Mouse (Mus musculus) fibroblast of lung, adult 2 months (primary cell): ENCODE data around the gene Olfr1333.
"Not testable (repeated sequence)": the region's sequence is repeated elsewhere in the genome, so short reads cannot be mapped to it uniquely, and the experiment has no call there.

Experiments used
- DNase-seq: peaks from one replicate; pipeline ENCODE4 v3.0.0-alpha.2; 2011; ENCODE audit warnings: low read depth

Olfr1333 gene

GRCm38 (mm10) chr4:118836179-118836578, at the start of gene Olfr1333:
Olfr1333 (minus strand) TSS chr4:118836279.
- DNase-seq, result no peak

GRCm38 (mm10) chr4:118867566-118867965, 31.5 kb upstream of the Olfr1333 start:
- no peak for DNase-seq

GRCm38 (mm10) chr4:118864349-118864748, 28.3 kb upstream of the Olfr1333 start, which contains the start of gene Olfr1331:
Olfr1331 (plus strand) TSS chr4:118864649.
- DNase-seq, result no peak

GRCm38 (mm10) chr4:118862704-118863103, 26.6 kb upstream of the Olfr1333 start:
- DNase-seq, result no peak

GRCm38 (mm10) chr4:118861791-118862190, 25.7 kb upstream of the Olfr1333 start:
- no peak for DNase-seq

- DNase-seq, result no peak
Measured at GRCm38 (mm10) chr4:118818921-118819320, 17.2 kb downstream of the Olfr1333 start.

- no peak for DNase-seq
Measured at GRCm38 (mm10) chr4:118809844-118810243, 26.2 kb downstream of the Olfr1333 start, which contains the start of gene Olfr1335. Olfr1335 (minus strand) TSS chr4:118809944.

GRCm38 (mm10) chr4:118792796-118793195, 43.3 kb downstream of the Olfr1333 start:
- not testable (repeated sequence) for DNase-seq

GRCm38 (mm10) chr4:118782486-118782885, 53.6 kb downstream of the Olfr1333 start, which contains the start of gene Olfr1337:
Olfr1337 (minus strand) TSS chr4:118782586.
- no peak for DNase-seq
